Mouse (Mus musculus) embryonic facial prominence, embryonic 11.5 days (tissue): ENCODE data around the gene Sin3b. TPM values are rescaled to one million over a fixed set of nuclear protein-coding genes. Genes with fewer than 3 reads are reported as not detected.
"Not testable (repeated sequence)": the region's sequence is repeated elsewhere in the genome, so short reads cannot be mapped to it uniquely, and the experiment has no call there.

ENCODE experiments used
- ATAC-seq: fragments of 200-750 bp; cut with Nextera tagmentation; replicated peaks from 2 replicates; pipeline ENCODE4 v1.8.0; 2017; ENCODE audit warnings: low read depth; ENCODE audit not compliant: insufficient number of reproducible peaks, low FRiP score, low TSS enrichment
- DNase-seq: peaks from one replicate; pipeline ENCODE4 v3.0.0-alpha.2; 2015; ENCODE audit warnings: low spot score
- H3K27ac ChIP-seq: fragments of 300-500 bp; sonication (generic); replicated peaks from 2 replicates; pipeline ENCODE4 v1.5.1; 2014; ENCODE audit warnings: mild to moderate bottlenecking, low read depth, low read length, control low read depth
- H3K27me3 ChIP-seq: fragments of 300-500 bp; sonication (generic); 2 replicates; pipeline ENCODE4 v1.6.1; 2014; ENCODE audit warnings: mild to moderate bottlenecking, low read length, moderate library complexity, mixed read lengths; ENCODE audit not compliant: control insufficient read depth, insufficient read depth
- H3K36me3 ChIP-seq: fragments of 300-500 bp; sonication (generic); replicated peaks from 2 replicates; pipeline ENCODE4 v1.6.1; 2014; ENCODE audit warnings: low read depth, mild to moderate bottlenecking, low read length, moderate library complexity, mixed read lengths; ENCODE audit not compliant: control insufficient read depth, insufficient read depth
- H3K4me1 ChIP-seq: fragments of 300-500 bp; sonication (generic); 2 replicates; pipeline ENCODE4 v1.6.1; 2014; ENCODE audit warnings: low read length, mixed read lengths; ENCODE audit not compliant: control insufficient read depth, insufficient read depth
- H3K4me2 ChIP-seq: fragments of 300-500 bp; sonication (generic); 2 replicates; pipeline ENCODE4 v1.6.1; 2014; ENCODE audit warnings: low read depth, mild to moderate bottlenecking, control low read depth, low read length, moderate library complexity
- H3K4me3 ChIP-seq: fragments of 300-500 bp; sonication (generic); 2 replicates; pipeline ENCODE4 v1.5.1; 2014; ENCODE audit warnings: low read depth, low read length, control low read depth
- H3K9ac ChIP-seq: fragments of 300-500 bp; sonication (generic); replicated peaks from 2 replicates; pipeline ENCODE4 v1.6.1; 2014; ENCODE audit warnings: mild to moderate bottlenecking, control low read depth, low read length
- H3K9me3 ChIP-seq: fragments of 300-500 bp; sonication (generic); replicated peaks from 2 replicates; pipeline ENCODE4 v1.6.1; 2016; ENCODE audit warnings: mild to moderate bottlenecking, low read length, inconsistent platforms, mixed read lengths; ENCODE audit not compliant: control insufficient read depth
- WGBS: fragments of 180-500 bp; shearing (Covaris S2); extraction: QIAGEN DNeasy Blood & Tissue Kit; methylation state at CpG from one replicate; pipeline ENCODE4 v1.1.7; 2014; 5-methylcytosine and 5-hydroxymethylcytosine counted together
- polyA plus RNA-seq: library from polyadenylated mRNA; unstranded; fragments of >200 nt; fragmentation: Nextera tagmentation; extraction: Ambion mirVana; gene quantifications from 2 replicates; pipeline ENCODE4 v1.2.1, GENCODE M21; 2014

The Sin3b gene
- polyA plus RNA-seq = 158 and 171 TPM in 2 replicates

- ATAC-seq = peak; percentile 95
- Histone ChIP-seq H3K9me3 (no peaks in the 10 kb centered on the region), H3K27ac (no peak within 1 kb of the TSS), H3K36me3 (no peaks in the 10 kb centered on the region; the same call in none of the 2 replicates), H3K27me3 (no peaks in the 10 kb centered on the region), H3K4me3 (peak within 1 kb of the TSS; percentile 83), H3K4me1 (no peaks in the 10 kb centered on the region), H3K9ac (peak within 1 kb of the TSS; percentile 85), H3K4me2 (peak within 1 kb of the TSS; percentile 85)
- peak; percentile 92 for DNase-seq
- WGBS = 14% methylated on average over 56 of the region's 56 CpGs
Measured at GRCm38 (mm10) chr8:72722769-72723650, at the start of gene Sin3b. Gene Sin3b, plus strand, starts transcription at chr8:72723285.

- no peaks in the 10 kb centered on the region for H3K27me3 ChIP-seq
- no peaks in the 10 kb centered on the region for H3K4me1 ChIP-seq
- H3K4me2 ChIP-seq = no peak overlapping the region
- H3K27ac ChIP-seq = no peak overlapping the region
- ATAC-seq = no peak
- H3K9ac ChIP-seq = no peak overlapping the region
- no peaks in the 10 kb centered on the region for H3K36me3 ChIP-seq
- no peak overlapping the region for H3K4me3 ChIP-seq
- no peaks in the 10 kb centered on the region for H3K9me3 ChIP-seq
- DNase-seq = no peak
- 82% methylated on average over 2 of the region's 2 CpGs for WGBS
Measured at GRCm38 (mm10) chr8:72674184-72674583, 48.9 kb upstream of the Sin3b start.

GRCm38 (mm10) chr8:72676436-72676835, 46.6 kb upstream of the Sin3b start:
- WGBS = 61% methylated on average over 4 of the region's 4 CpGs
- Histone ChIP-seq H3K4me1 (no peaks in the 10 kb centered on the region), H3K4me3 (no peak overlapping the region), H3K9me3 (no peaks in the 10 kb centered on the region), H3K36me3 (no peaks in the 10 kb centered on the region), H3K9ac (no peak overlapping the region), H3K4me2 (no peak overlapping the region), H3K27ac (no peak overlapping the region), H3K27me3 (no peaks in the 10 kb centered on the region)
- DNase-seq = no peak
- no peak for ATAC-seq

GRCm38 (mm10) chr8:72676844-72677243, 46.2 kb upstream of the Sin3b start:
- not testable (repeated sequence) for H3K4me2 ChIP-seq, H3K9ac ChIP-seq, H3K27me3 ChIP-seq, H3K9me3 ChIP-seq, H3K4me3 ChIP-seq, H3K4me1 ChIP-seq, H3K36me3 ChIP-seq, DNase-seq, ATAC-seq, H3K27ac ChIP-seq
- 48% methylated on average over 2 of the region's 2 CpGs for WGBS

- Histone ChIP-seq H3K4me2 (no peak overlapping the region), H3K4me3 (no peak overlapping the region), H3K27me3 (no peaks in the 10 kb centered on the region), H3K9me3 (no peaks in the 10 kb centered on the region), H3K36me3 (no peaks in the 10 kb centered on the region), H3K4me1 (no peaks in the 10 kb centered on the region), H3K9ac (no peak overlapping the region), H3K27ac (no peak overlapping the region)
- ATAC-seq = no peak
- no peak for DNase-seq
- 58% methylated on average over 5 of the region's 5 CpGs for WGBS
Measured at GRCm38 (mm10) chr8:72677331-72677730, 45.8 kb upstream of the Sin3b start.

- WGBS = 15% methylated on average over 3 of the region's 3 CpGs
- ATAC-seq (no peak), DNase-seq (peak; percentile 77)
- H3K4me1 ChIP-seq = no peaks in the 10 kb centered on the region
- no peak overlapping the region for H3K4me3 ChIP-seq
- H3K36me3 ChIP-seq = no peaks in the 10 kb centered on the region
- H3K9me3 ChIP-seq = no peaks in the 10 kb centered on the region
- no peaks in the 10 kb centered on the region for H3K27me3 ChIP-seq
- no peak overlapping the region for H3K9ac ChIP-seq
- H3K27ac ChIP-seq = no peak overlapping the region
- H3K4me2 ChIP-seq = no peak overlapping the region
Measured at GRCm38 (mm10) chr8:72680133-72680532, 43.0 kb upstream of the Sin3b start.

GRCm38 (mm10) chr8:72682051-72682687, 40.9 kb upstream of the Sin3b start:
- Histone ChIP-seq H3K4me1 (no peaks in the 10 kb centered on the region), H3K4me2 (no peak overlapping the region), H3K4me3 (no peak overlapping the region), H3K9ac (no peak overlapping the region), H3K36me3 (no peaks in the 10 kb centered on the region), H3K9me3 (no peaks in the 10 kb centered on the region), H3K27me3 (no peaks in the 10 kb centered on the region), H3K27ac (no peak overlapping the region)
- ATAC-seq = no peak
- 84% methylated on average over 4 of the region's 4 CpGs for WGBS
- DNase-seq = no peak

- H3K27ac ChIP-seq = no peak overlapping the region
- peak; percentile 9 for DNase-seq
Measured at GRCm38 (mm10) chr8:72683010-72683521, 40.0 kb upstream of the Sin3b start.

More at GRCm38 (mm10) chr8:72683010-72683521, 40.0 kb upstream of the Sin3b start:
- no peaks in the 10 kb centered on the region for H3K27me3 ChIP-seq
- H3K4me2 ChIP-seq = no peak overlapping the region
- H3K4me3 ChIP-seq = no peak overlapping the region
- no peak overlapping the region for H3K9ac ChIP-seq
- 28% methylated on average over 2 of the region's 2 CpGs for WGBS
- H3K9me3 ChIP-seq = no peaks in the 10 kb centered on the region
- H3K4me1 ChIP-seq = no peaks in the 10 kb centered on the region
- ATAC-seq = no peak
- H3K36me3 ChIP-seq = no peaks in the 10 kb centered on the region
